Mouse (Mus musculus) limb, embryonic 12.5 days (tissue): ENCODE data around the gene Inka2. TPM values are rescaled to one million over a fixed set of nuclear protein-coding genes. Genes with fewer than 3 reads are reported as not detected.
A peak's percentile ranks its signal among the peaks of the same experiment; 100 is the strongest.

Experiments used
- ATAC-seq: fragments of 200-750 bp; cut with Nextera tagmentation; 2 replicates; pipeline ENCODE4 v1.8.0; 2017; ENCODE audit warnings: low read depth, moderate TSS enrichment; ENCODE audit not compliant: insufficient number of reproducible peaks, insufficient read depth, low FRiP score, low TSS enrichment
- H3K27ac ChIP-seq: fragments of 300-500 bp; sonication (generic); 2 replicates; pipeline ENCODE4 v1.5.1; 2016; ENCODE audit warnings: mild to moderate bottlenecking, moderate library complexity
- H3K27me3 ChIP-seq: fragments of 300-500 bp; sonication (generic); 2 replicates; pipeline ENCODE4 v1.6.1; 2016; ENCODE audit warnings: mild to moderate bottlenecking, moderate library complexity
- H3K36me3 ChIP-seq: fragments of 300-500 bp; sonication (generic); 2 replicates; pipeline ENCODE4 v1.6.1; 2016; ENCODE audit warnings: mild to moderate bottlenecking, moderate library complexity
- H3K4me1 ChIP-seq: fragments of 300-500 bp; sonication (generic); replicated peaks from 2 replicates; pipeline ENCODE4 v1.6.1; 2016
- H3K4me2 ChIP-seq: fragments of 300-500 bp; sonication (generic); 2 replicates; pipeline ENCODE4 v1.6.1; 2016; ENCODE audit warnings: mild to moderate bottlenecking, moderate library complexity
- H3K4me3 ChIP-seq: fragments of 300-500 bp; sonication (generic); replicated peaks from 2 replicates; pipeline ENCODE4 v1.5.1; 2016; ENCODE audit warnings: mild to moderate bottlenecking
- H3K9ac ChIP-seq: fragments of 300-500 bp; sonication (generic); replicated peaks from 2 replicates; pipeline ENCODE4 v1.6.1; 2016; ENCODE audit warnings: mild to moderate bottlenecking, moderate library complexity
- H3K9me3 ChIP-seq: fragments of 300-500 bp; sonication (generic); 2 replicates; pipeline ENCODE4 v1.6.1; 2016; ENCODE audit warnings: mild to moderate bottlenecking, moderate library complexity
- WGBS: fragments of 180-500 bp; shearing (Covaris S2); methylation state at CpG from one replicate; pipeline ENCODE4 v1.1.7; 2016; 5-methylcytosine and 5-hydroxymethylcytosine counted together
- polyA plus RNA-seq: library from polyadenylated mRNA; unstranded; fragments of >200 nt; fragmentation: Nextera tagmentation; extraction: Ambion mirVana; gene quantifications from 2 replicates; pipeline ENCODE4 v1.2.1, GENCODE M21; 2016

Gene Inka2
- polyA plus RNA-seq, 1 experiment from 2014 or later, result 1.6 TPM

DNA sequence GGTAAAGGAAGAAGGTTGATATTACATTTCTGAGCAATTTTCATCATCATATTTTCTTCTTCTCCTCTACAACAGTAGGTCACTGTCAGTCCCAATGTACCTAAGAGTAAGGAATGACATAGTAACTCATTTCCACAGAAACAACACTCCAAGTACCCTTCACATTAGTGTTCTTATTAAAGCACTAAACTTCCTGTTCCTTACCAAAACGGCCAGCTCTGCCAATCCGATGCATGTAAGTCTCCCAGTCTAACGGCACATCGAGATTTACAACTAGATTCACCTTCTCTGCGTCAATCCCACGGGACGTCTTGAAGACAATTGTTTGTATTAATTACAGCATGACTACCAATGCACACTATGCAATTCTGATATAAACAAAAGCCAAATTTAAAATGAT, 24.1 kb upstream of the Inka2 start:
- H3K4me3 ChIP-seq, result no peak overlapping the region
- no peak overlapping the region for H3K9ac ChIP-seq
- no peak overlapping the region for H3K4me2 ChIP-seq
- WGBS, result 91% methylated on average over 7 of the region's 7 CpGs
- no peaks in the 10 kb centered on the region for H3K4me1 ChIP-seq
- H3K27ac ChIP-seq, result no peak overlapping the region
- H3K9me3 ChIP-seq, result no peaks in the 10 kb centered on the region
- peaks cover 68% of the 10 kb centered on the region for H3K36me3 ChIP-seq
- no peaks in the 10 kb centered on the region for H3K27me3 ChIP-seq
- no peak for ATAC-seq

DNA sequence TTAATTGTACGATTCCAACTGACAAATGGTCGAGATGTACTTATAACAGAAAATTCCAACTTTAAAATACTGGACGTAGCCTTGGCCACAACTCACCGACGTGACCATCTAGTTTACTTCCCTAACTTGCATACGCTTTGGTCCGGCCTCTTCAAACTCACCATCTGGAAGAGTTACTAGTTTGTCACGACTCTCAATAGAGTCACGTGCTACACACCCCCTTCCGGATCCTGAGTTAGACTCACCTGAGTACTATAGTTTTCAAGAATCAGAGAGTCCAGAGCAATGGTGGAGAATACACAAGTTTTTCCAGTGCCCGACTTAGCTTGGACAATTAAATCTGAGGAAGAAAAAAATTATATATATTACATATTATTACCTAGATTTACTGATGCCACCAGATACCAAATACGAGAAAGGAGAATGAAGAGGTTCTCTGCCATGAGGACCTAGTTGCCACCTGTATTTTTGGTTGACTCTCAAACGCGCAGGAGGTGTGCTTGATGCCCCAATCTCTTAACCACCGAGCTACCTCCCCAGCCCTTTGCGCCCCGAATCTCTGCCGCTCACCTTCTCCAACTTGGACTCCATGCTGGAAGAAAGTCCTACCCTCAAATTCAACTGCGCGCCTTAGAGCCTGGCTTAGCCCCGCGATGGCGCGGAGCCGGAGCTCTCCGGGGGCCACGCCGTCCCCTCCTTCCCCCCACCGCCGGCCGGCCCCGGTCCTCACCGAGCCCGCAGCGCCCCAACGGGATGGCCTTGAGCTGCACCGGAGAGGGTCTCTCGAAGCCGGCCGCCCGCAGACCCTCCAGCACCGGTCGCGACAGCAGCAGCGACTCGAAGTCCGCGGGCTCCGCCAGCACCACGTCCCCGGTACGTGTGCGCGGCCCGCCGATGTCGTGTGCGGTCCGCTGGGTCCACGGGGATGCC, 17.7 kb upstream of the Inka2 start:
- peaks cover 30% of the 10 kb centered on the region for H3K36me3 ChIP-seq
- peak overlapping the region; percentile 94 for H3K9ac ChIP-seq
- WGBS, result 7% methylated on average over 57 of the region's 60 CpGs
- peak overlapping the region; percentile 94 for H3K4me3 ChIP-seq
- no peaks in the 10 kb centered on the region for H3K9me3 ChIP-seq
- no peaks in the 10 kb centered on the region for H3K27me3 ChIP-seq
- peak overlapping the region; percentile 76 for H3K27ac ChIP-seq
- peaks cover 9% of the 10 kb centered on the region for H3K4me1 ChIP-seq
- ATAC-seq, result peak; percentile 75
- peak overlapping the region; percentile 71 for H3K4me2 ChIP-seq

- peak within 1 kb of the TSS; percentile 71 for H3K4me2 ChIP-seq
- H3K9ac ChIP-seq, result peak within 1 kb of the TSS; percentile 94
- H3K9me3 ChIP-seq, result no peaks in the 10 kb centered on the region
- WGBS, result under 1% methylated on average over 71 of the region's 72 CpGs
- peak within 1 kb of the TSS; percentile 79 for H3K27ac ChIP-seq
- ATAC-seq, result peak; percentile 96
- no peaks in the 10 kb centered on the region for H3K27me3 ChIP-seq
- peaks cover 9% of the 10 kb centered on the region for H3K4me1 ChIP-seq
- H3K36me3 ChIP-seq, result peaks cover 24% of the 10 kb centered on the region
- peak within 1 kb of the TSS; percentile 94 for H3K4me3 ChIP-seq
These were observed 16.9 kb upstream of the Inka2 start, which contains the start of gene Ddx20 for GRCm38 (mm10) chr3:105687324-105688060. Ddx20 (minus strand) TSS chr3:105687574.

- WGBS, result 89% methylated on average over 2 of the region's 2 CpGs
- Histone ChIP-seq H3K4me3 (no peak overlapping the region), H3K9ac (no peak overlapping the region), H3K9me3 (no peaks in the 10 kb centered on the region), H3K27me3 (0 out of 2 replicates have a peak, but pooled peaks cover 4% of the 10 kb centered on the region), H3K27ac (no peak overlapping the region), H3K36me3 (peaks cover 14% of the 10 kb centered on the region), H3K4me1 (peaks cover 9% of the 10 kb centered on the region), H3K4me2 (no peak overlapping the region)
- no peak for ATAC-seq
These were observed 15.9 kb upstream of the Inka2 start for GRCm38 (mm10) chr3:105688536-105688935.

- Histone ChIP-seq H3K36me3 (no peaks in the 10 kb centered on the region), H3K4me1 (no peaks in the 10 kb centered on the region; the same call in 1 of the 2 replicates), H3K4me2 (no peak overlapping the region), H3K27ac (no peak overlapping the region), H3K9ac (no peak overlapping the region), H3K27me3 (peaks cover 48% of the 10 kb centered on the region), H3K9me3 (no peaks in the 10 kb centered on the region), H3K4me3 (no peak overlapping the region)
- 77% methylated on average over 14 of the region's 14 CpGs for WGBS
- no peak for ATAC-seq
These were observed 10.9 kb upstream of the Inka2 start for GRCm38 (mm10) chr3:105693327-105694080.

DNA sequence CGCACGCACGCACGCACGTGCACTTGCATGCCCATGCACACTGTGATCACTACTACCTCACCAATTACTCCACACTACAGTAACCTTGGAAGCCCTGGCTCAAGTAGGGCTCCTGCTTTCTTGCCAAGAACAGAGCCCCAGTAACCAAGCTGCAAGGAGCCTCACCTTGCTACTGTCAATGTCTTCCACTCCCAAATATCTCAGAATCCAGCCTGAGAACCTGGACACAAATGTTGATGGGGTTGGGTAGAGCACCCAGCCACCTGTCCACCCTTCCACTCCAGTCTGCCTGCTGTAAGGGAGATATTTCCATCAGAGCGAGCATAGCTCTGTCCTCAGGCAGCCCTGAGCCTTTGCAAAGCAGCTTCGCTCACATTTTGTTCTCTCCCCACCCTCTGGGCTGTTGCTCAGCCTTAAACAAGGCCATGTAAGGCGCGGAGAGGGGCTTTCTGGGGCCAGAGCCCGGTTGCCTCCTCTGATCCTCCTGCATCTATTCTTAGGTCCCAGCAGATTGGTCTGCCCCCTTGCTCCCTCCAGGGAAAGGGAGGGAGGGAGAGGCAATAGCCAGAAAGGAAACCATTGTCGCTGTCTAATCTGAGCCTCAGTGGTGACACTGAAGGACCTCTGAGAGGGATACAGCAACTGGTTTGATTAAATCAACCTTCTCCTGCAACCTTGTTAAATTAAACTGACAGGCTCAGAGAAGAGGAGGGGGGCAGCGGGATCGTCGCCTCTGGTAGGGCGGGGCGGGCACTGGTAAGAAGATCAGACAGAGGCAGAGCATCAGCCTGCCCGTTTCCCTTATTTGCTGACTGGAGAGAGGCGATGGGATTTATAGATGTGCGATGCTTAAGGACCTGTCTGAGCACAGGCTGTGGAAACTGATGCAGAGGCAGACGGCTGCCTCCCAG, 8.7 kb upstream of the Inka2 start:
- Histone ChIP-seq H3K36me3 (no peaks in the 10 kb centered on the region), H3K4me3 (no peak overlapping the region), H3K9me3 (no peaks in the 10 kb centered on the region), H3K27me3 (peaks cover 48% of the 10 kb centered on the region), H3K4me1 (no peaks in the 10 kb centered on the region; the same call in 1 of the 2 replicates), H3K4me2 (peak overlapping the region; percentile 40), H3K27ac (no peak overlapping the region), H3K9ac (no peak overlapping the region)
- 36% methylated on average over 20 of the region's 20 CpGs for WGBS
- ATAC-seq, result no peak

DNA sequence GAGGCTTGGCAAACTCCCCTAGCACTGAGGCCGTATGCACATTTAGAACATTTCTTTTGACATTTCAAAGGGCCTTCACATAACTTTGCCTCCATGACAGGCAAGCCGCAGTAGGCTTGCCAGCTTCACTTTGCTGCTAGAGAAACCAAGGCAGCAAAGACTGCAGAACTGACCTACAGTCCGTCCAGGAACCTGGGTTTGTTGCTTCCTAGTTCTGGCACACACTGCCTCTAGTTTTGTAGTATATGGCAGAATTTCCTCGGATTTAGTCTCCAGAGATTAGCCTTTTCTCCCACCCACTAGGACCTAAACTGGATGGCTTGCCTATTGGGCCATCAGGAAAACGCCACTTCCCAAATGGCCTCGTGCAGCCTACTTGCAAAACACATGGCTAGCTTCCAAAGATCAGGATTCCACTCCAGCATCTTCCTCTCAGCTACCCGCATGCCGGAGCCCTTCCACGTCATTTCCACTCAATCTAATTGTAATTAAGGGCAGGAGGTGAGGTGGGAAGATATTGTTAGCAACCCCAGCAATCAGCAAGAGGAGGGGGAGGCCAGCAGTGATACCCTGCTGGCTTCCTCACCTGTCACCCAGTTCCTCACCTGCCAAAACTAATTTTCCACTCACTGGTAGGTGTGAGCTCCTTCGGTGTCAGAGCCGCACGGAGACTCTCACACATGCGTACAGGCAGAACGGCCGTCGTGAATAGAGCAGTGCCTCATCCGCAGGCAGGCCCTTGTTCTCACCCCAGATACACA, 7.8 kb upstream of the Inka2 start:
- Histone ChIP-seq H3K4me3 (no peak overlapping the region), H3K9me3 (no peaks in the 10 kb centered on the region), H3K4me1 (no peaks in the 10 kb centered on the region; the same call in 1 of the 2 replicates), H3K27ac (no peak overlapping the region), H3K9ac (no peak overlapping the region), H3K4me2 (peak overlapping the region; percentile 40), H3K36me3 (no peaks in the 10 kb centered on the region), H3K27me3 (peaks cover 52% of the 10 kb centered on the region)
- no peak for ATAC-seq
- WGBS, result 69% methylated on average over 17 of the region's 17 CpGs

DNA sequence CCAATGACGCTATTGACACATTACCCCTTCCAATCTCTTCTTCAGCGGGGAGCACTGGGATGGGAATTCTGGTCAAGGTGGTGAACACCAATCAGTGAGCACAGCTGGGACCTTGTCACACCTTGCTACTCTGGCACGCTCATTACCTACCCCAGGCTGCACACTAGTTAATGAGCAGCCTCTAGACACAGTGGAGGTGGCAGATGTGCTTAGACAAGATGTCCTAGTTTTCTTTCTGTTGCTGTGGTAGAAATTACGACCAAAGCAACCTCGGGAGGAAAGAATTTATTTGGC, 7.3 kb upstream of the Inka2 start:
- 60% methylated on average over 5 of the region's 5 CpGs for WGBS
- Histone ChIP-seq H3K36me3 (no peaks in the 10 kb centered on the region), H3K4me3 (no peak overlapping the region), H3K4me1 (no peaks in the 10 kb centered on the region; the same call in 1 of the 2 replicates), H3K9me3 (no peaks in the 10 kb centered on the region), H3K27me3 (peaks cover 54% of the 10 kb centered on the region), H3K9ac (no peak overlapping the region), H3K27ac (no peak overlapping the region), H3K4me2 (no peak overlapping the region)
- no peak for ATAC-seq

- no peak for ATAC-seq
- H3K36me3 ChIP-seq, result no peaks in the 10 kb centered on the region
- H3K4me1 ChIP-seq, result no peaks in the 10 kb centered on the region; the same call in 1 of the 2 replicates
- no peak overlapping the region for H3K27ac ChIP-seq
- 85% methylated on average over 1 of the region's 1 CpGs for WGBS
- no peak overlapping the region for H3K4me3 ChIP-seq
- H3K27me3 ChIP-seq, result peaks cover 61% of the 10 kb centered on the region
- no peaks in the 10 kb centered on the region for H3K9me3 ChIP-seq
- no peak overlapping the region for H3K4me2 ChIP-seq
- H3K9ac ChIP-seq, result no peak overlapping the region
These were observed 6.1 kb upstream of the Inka2 start for GRCm38 (mm10) chr3:105698311-105698710.
